Mouse (Mus musculus) left cerebral cortex, adult 11 months (tissue): Measurements from ENCODE around the gene Gm20388.
"Not testable (repeated sequence)": the region's sequence is repeated elsewhere in the genome, so short reads cannot be mapped to it uniquely, and the experiment has no call there.

Experiments
- DNase-seq: peaks from one replicate; pipeline ENCODE4 v3.0.0; 2022; ENCODE audit warnings: low spot score

Gm20388 gene

DNA sequence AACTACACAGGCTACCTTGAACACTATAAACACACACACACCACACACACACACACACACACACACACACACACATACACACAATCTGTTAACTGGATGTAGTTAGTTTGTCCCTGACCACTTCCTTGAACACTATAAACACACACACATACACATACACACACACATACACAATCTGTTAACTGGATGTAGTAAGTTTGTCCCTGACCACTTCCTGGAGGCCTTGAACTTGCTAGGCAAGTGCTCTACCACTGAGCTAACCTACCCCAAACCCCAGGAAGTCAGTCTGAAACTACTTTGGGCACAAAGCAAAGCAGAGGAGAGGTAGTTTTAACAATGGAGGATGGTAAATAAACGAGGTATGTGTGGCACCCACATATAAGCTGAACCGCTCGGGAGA is 3292.9 kb downstream of the Gm20388 start:
- no peak for DNase-seq

DNA sequence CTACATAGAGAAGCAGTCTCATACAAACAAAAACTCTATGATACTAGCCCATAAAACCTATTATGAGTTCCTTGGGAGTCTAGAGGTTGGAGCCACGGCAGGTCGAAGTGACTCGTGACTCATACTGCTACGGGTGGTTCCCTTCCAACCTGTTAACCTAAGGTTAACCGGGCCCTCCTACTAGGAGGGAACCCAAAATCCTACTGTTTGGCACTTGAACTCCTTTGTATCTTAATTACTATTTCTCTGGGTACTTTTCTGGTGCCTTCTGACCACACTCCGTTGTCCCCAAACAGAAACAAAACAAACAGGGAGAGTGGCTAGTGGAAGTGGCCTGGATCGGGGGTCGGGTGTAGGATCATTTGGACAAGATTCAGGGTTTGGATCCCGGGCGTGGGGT is 3301.2 kb downstream of the Gm20388 start:
- no peak for DNase-seq

DNA sequence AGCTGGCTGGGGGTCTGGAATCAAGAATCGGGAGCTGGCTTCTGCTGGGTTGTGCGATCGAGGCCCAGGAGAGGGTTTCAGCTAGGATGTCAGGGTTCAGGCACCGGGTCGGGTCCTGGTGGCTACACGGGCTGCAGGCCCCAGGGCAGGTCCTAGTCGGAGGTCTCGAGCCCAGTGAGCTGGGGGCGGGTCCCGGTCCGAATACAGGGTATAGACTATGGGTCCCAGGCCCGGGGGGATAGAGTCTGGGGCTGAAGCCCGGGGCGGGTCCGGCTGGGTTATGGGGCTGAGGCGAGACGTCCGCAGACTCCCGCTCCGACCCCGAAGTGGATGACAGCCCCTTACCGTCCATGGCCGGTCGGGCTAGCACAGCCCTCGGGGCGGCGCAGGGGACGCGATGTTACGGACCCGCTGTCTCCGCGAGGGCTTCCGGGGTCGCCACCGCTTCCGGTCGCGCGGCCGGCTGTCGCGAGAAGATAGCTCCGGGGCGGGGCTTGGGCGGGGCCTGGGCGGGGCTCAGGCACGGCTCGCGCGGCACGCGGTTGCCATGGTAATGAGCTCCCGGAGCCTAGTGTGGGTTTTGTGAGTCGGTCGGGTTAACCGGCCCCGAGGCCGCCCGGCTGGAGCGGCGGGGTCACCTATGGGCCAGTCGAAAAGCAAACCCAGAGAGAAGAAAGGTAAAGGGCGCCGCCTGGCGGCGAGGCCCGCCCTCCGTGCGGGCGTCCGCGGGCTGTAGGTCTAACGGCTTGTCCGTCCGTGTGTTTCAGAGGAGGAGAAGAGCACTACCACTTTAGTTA is 3301.9 kb downstream of the Gm20388 start, which contains the start of the genes Chmp1a and Spata33:
Chmp1a (minus strand) TSS at position 443 of the 797 bp plus-strand sequence.
Spata33 (plus strand) TSS at position 512 of the 797 bp plus-strand sequence.
- DNase-seq, result peak; percentile 82

DNA sequence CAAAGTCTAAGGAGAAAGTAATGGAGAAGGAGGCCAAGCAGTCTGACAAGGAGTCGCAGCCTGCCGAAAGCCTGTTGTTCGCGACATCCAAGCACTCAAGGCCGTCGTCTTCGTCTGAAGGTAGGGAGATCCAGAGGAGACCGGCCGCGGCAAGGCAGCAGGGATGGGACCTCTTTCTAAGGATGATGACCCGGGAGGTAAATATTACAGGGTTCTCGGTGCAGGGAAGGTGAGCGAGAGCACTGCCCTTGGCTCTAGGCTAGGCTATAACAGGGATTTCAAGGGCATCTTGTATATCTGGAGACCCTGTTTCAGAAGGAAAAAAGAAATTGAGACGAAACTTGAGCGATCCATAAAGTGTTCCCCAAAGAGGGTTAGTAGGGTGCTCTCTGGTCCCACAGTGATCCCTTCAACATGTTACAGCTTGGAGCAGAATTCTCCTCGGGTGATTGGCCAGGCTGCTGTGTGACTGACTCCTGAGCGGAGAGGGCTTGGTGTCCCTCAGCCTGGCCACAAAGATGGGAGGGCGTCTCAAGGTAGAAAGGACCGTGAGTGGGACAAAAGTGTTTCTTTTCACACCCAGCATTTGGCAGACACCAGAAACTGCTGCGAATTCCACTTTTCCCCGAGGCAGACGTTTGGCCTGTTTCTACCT is 3302.6 kb downstream of the Gm20388 start:
- no peak for DNase-seq

DNA sequence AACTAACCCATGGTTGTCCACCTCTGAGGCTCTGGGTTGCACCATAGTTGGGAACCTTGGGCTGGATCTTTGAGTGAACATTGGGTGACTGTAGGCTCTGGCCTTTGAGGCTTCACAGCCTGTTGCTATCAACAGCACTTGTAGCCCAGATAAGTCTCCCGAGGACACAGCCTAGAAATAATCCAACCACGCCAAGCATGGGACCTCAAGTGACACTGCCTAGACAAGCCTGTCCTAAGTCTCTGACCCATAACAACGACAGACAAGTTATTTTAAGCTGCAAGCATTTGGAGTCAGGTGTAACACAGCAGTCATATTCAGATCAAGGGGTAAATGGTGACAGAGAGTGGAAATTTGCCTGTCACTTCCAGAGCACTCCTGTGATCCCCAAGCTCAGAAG is 3304.8 kb downstream of the Gm20388 start:
- DNase-seq, result no peak

- DNase-seq, result no peak
These were observed 3310.3 kb downstream of the Gm20388 start for GRCm38 (mm10) chr8:123220917-123221316.

DNA sequence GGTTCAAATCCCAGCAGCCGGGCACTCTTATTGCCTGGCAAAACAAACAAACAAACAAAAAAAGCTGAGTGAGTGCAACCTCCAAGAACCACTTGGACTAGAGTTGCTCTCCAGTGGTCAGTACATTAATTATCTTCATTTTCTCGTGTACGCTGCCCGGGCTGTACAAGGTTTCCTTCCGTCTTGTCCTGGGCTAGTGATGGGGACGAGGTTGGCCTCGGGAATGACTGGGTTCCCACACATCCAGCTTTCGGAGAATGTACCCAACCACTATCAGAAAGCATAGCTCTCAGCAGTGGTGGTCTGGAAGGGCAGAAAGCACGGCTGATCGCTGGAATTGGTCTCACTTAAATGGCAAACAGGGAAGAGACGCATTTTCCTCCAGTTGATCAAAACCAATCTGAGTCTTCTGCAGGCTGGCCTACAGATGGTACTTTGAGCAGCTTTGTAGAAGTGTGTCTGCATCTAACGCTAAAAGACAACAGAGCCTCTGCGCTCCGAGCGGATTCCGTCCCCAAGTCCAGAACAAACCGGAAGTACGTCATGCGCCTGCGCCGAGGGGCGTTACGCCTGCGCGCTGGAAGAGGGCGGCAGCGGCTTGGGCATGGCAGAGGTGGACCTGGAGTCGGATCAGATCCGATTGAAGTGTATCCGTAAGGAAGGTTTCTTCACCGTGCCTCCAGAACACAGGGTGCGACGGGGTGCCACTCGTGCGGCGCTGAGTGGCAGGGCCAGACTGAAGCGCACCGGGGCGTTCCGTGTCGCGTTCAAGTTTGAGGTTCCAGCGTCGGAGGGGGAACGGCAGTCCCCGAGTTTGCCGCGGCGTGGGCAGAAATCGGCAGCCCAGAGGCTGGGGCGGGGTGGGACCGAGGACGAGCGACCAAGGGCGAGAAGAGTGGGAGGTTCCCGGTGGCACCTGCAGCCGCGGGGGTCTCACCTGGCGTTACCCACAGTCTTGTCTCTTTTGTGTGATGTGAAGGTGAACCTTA is 3313.9 kb downstream of the Gm20388 start, which contains the start of gene Cdk10:
Cdk10 (plus strand) TSS at position 565 of the 989 bp plus-strand sequence.
- DNase-seq, result peak; percentile 86

- no peak for DNase-seq
These were observed 3317.8 kb downstream of the Gm20388 start for GRCm38 (mm10) chr8:123228416-123228815.

DNA sequence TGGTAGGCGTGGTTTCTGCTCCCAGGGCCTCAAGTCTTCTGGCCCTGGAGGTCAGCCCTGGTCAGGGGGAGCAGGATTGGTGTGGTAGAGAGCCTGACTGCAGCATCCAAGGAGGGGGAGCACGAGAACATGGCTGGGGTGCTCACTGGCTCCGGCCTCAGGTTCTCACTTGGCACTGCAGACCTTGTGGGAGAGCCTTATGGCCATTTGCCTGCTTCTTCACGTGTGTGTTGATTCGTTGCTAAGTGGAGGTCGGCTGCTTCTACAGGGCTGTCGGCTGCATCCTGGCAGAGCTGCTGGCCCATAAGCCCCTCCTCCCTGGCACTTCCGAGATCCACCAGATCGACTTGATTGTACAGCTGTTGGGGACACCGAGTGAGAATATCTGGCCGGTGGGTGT is 3319.7 kb downstream of the Gm20388 start:
- DNase-seq, result not testable (repeated sequence)

- no peak for DNase-seq
These were observed 3321.1 kb downstream of the Gm20388 start for GRCm38 (mm10) chr8:123231742-123232141.

GRCm38 (mm10) chr8:123232553-123232952 is 3321.9 kb downstream of the Gm20388 start:
- no peak for DNase-seq

DNA sequence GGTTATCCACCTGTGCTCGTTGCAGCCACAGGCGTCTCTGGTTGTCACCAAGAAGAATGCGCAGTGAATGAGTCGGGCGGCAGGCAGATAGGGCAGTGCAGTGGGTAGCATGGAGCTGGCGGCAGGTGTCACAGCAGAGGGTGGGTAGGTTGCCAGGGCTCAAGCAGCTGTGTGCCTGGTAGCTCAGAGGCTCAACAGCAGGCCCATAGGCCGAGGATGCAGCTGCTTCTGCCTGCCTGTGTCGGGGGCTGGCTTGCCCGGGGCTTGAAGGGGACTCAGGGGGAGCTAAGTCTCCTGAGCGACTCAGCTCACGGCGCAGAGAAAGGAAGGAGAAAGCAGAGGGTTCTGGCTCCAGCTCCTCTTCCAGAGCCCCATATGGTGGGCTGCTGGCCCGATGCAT is 3322.7 kb downstream of the Gm20388 start:
- DNase-seq, result no peak

DNA sequence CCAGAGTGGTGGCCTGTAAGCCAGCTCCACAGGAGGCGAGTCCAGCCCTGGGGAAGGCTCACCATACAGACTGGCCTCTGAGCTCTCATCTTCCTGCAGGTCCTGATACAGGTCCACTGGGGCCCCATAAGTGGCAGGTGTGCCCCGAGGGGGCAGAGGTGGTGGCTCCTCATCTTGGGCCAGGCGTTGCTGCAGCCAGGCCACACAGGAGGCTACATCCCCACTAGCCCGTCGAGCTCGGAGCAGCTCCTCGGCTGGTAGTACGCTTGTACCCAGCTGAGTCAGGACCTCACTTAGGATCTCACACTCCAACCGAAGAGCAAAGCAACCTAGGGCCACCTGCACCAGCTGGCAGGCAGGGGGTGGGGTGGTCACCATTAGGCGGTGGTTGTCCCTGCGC is 3323.1 kb downstream of the Gm20388 start:
- no peak for DNase-seq

GRCm38 (mm10) chr8:123234918-123235519 is 3324.4 kb downstream of the Gm20388 start:
- peak; percentile 82 for DNase-seq

GRCm38 (mm10) chr8:123235520-123236497 is 3325.2 kb downstream of the Gm20388 start, which contains the start of gene Spata2l:
Gene Spata2l (minus strand): TSS chr8:123236233.
- DNase-seq, result peak; percentile 82

- DNase-seq, result no peak
These were observed 3328.8 kb downstream of the Gm20388 start for GRCm38 (mm10) chr8:123239398-123239797.

DNA sequence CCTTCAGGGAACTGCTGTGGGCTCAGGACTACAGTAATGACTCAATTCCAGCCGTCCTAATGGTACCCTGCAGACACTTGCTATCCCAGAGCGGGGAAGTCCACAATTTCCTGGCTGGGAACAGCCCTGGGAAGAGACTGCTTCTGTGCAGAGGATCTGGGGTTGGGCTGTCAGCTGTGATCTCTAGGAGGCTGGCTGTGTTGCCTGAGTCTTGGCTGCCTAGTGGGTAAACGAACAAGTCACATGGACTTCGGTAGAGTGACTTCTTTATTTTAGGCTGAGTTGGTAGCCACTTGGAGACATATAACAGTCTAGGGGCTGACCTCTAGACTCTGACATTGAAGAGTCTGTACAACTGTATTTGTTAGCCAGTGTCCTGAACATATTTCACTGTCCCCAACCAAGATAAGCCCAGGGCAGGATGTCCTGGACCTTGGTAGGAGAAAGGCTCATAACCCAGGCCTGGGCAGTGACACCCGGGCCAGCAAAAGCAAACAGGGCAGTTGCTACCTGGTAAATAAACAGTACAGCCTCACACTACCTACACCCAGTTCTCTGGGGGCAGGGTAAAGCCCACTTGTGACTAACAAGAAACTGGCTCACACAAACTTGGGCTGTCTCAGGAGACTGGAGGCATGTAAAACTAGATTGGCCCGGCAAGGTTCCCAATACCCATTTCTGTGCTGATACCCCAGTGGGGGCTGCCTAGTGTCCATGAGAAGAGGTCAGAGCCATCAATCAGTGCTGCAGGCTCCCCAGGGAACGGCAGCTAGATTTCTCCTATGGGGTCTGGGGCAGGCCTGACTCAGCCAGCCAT is 3331.7 kb downstream of the Gm20388 start:
- no peak for DNase-seq

GRCm38 (mm10) chr8:123243053-123243452 is 3332.4 kb downstream of the Gm20388 start:
- DNase-seq, result no peak

GRCm38 (mm10) chr8:123244382-123244781 is 3333.7 kb downstream of the Gm20388 start:
- DNase-seq, result no peak
